Mouse (Mus musculus) T-helper 17 cell (primary cell): ENCODE data around the gene Ccdc144b.

Experiments used
- in situ Hi-C, 2 experiments: fragments of 300-600 bp; cut with MboI, MseI; formaldehyde crosslinking; loops; 1 replicate in 1 of 2; 2 replicates in 1 of 2; pipeline ENCODE4 v1.15.1; 2025; ENCODE audit warnings: high pct_unique_total_duplicates in 2 of 2

The Ccdc144b gene

GRCm38 (mm10) chr3:36031740-36032510, 21.4 kb downstream of the Ccdc144b start:
- in situ Hi-C loops = no loop called here

DNA sequence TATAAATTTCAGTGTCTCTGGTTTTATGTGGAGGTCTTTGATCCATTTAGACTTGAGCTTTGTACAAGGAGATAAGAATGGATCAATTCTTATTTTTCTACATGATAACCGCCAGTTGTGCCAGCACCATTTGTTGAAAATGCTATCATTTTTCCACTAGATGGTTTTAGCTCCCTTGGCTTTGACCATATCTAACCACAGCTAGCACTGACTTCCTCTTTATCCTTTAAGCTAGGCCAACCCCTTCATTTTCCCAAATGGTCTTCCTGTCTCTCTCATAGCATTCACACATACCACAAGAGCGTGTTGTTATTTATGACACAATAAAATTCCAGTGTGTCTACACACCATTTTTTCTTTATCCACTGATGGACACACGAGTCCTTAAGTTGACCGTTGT, 23.4 kb downstream of the Ccdc144b start:
- in situ Hi-C loops = no loop called here

DNA sequence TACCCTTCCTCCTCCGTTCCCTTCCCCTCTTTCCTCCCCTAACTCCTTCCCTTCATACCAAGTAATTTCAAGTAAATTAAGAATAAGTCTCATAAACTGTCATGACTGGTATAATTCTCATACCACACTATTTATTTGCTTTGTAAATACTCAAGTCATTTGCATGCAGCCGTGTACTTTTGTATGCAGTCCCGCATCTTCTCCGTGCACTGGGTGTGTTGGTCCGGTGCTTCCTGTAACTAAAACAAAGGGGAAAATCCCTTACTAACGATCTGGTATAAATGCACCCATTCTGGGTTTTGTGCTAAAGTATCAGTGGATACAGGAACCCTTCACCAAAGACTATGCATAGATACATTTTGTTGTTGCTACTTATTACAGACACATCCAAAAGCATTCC, 27.6 kb downstream of the Ccdc144b start:
- in situ Hi-C loops = no loop called here

DNA sequence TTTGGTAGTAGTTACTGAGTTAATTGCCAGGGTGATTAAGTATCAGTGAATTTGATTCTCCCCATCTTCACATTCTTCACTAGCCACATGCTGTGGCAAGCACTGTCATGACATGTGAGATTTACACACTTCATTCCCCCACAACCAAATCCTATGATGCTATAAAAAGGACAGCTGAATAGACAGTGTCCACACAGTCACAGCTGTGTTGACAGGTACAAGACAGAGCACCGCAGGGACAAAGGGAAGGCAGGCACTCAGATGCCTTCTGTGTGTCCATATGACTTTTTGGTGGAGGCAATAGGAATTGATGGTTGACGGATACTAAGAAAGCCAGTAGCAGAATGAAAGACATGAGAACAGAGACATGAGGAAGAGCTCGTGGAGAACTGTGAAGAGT, 42.1 kb downstream of the Ccdc144b start:
- in situ Hi-C loops = no loop called here

GRCm38 (mm10) chr3:36008411-36009154, 44.8 kb downstream of the Ccdc144b start:
- in situ Hi-C loops = no loop called here

DNA sequence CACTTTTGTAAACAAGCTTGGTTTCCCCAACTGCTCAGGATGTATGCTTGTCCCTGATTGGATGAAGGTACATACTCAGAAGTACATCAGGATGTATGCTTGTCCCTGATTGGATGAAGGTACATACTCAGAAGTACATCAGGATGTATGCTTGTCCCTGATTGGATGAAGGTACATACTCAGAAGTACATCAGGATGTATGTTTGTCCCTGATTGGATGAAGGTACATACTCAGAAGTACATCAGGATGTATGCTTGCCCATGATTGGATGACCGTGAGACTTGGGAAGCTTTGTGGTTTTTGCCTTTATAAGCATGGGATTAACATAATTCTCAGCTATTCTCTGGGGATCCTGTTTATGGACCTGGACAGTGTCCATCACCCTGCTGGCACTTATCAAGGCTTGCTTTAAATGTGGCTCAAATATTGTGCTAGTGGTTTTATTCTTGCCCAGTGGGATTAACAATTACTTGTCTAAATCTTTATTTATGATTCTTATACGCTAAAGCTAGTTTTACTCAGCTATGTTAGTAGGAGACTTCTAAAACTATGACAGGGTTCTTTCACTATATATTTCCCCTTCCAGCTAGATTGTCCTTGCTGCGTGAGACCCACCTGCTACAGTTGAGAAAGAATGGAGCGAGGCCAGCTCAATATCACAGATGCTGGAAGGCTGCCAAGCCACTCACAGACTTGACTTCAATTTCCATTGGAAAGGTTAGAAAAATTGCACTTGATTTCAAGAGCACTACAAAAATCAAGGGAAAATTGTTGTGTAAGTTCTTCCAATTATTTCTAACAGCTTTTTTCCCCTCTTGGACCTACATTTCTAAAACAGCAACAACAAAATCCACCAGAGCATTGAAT, 49.1 kb downstream of the Ccdc144b start:
- in situ Hi-C loops = loop anchor here in 1 of 2 experiments (5.0 kb wide), 1 partner anchor 707 kb away; no protein-coding TSS in a partner anchor

DNA sequence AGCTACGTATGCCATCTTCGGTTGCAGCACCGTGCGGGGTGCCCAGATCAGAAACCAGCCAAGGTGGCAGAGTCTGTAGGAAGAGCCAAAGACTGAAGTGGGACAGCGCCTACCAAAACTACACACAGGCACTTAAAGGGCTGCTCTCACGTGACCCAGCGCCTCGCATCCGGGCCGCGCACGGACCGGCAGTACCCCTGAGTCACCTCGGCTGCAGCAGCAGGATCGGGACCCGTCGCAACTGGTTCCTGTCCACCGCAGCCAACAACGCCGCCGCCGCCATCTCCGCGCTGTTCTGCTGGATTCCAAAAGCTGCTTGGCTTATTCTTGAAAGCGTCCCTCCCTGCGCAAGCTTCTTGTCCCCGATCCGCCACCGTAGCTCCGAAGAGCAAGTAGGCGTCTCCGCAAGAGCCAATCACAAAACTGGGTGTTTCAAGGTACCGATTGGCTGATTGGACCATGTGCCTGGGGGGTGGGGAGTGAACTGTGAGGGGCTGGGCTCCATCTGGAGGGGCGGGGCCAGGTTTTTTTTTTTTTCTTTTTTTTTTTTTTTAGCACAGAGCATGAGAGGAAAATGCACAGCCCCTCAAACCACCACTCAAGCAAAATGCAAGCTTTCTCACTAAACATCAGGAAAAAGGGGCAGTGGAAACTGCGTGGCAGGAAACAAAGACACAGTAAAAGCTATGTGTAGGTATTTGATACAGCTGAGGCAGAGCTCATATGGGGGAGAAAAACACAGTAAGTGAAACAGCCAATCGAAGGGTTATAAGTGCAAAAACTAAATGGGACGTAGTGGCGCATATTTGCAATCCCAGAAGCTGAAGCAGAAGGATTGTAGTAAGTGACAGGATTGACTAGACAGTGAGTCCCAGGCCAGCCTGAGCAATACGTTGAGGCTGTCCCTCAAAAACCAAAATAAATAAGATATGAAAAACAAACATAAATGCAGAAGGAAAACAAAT, 52.8 kb downstream of the Ccdc144b start, which contains the start of gene Mccc1:
Gene Mccc1, minus strand, starts transcription at position 404 of the 965 bp plus-strand sequence.
- in situ Hi-C loops = loop anchor here in 1 of 2 experiments (5.0 kb wide), 1 partner anchor 703 kb away; no protein-coding TSS in a partner anchor

DNA sequence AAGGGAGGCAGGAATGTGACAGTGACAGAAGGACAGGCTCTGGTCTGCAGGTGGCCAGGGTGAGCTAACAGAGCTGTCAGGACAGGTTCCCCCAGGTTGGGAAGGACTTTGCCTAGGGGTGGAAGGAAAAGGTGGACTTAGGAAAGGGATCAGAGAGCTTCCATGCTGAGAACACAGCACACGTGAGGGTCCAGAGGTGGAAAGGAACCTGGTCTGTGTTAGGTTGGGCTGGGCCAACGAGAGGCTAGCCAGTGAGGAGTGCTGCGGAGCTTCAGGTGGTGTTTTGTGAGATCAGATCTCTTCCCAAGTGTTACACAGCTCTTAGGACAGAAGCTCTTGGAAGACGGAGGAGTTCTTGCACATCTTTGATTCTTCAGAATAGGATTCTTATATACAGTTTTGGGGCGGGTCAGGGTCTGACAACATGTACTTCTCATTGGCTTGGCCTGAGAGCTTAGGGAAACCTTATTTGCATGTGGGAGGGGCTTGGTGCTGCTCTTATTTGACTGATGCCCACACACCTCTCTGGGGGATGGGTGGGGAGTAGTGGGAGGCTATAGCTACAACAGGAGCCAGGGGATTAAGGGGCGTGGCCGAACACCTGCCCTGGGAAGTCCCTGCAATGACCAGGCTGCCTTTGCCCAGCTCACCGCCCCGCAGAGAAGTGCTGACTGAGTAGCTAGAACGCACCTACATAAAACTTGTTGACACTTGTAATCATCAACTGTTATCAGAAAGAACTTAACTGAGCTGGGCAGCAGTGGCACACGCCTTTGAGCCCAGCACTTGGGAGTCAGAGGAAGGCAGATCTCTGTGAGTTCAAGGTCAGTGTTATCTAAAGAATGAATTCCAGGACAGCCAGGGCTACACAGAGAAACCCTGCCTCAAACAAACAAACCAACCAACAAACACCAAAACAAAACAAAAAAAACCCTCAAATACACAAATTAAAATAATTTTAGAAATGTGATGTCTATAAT, 58.5 kb downstream of the Ccdc144b start:
- in situ Hi-C loops = loop anchor here (5.0 to 10.0 kb wide), 2 partner anchors 53 to 70 kb away; partner anchors contain the start of gene Acad9 (in 1 of the 2)

GRCm38 (mm10) chr3:35990715-35991114, 62.6 kb downstream of the Ccdc144b start:
- in situ Hi-C loops = loop anchor here (5.0 to 10.0 kb wide), 2 partner anchors 48 to 74 kb away; partner anchors contain the start of gene Acad9 (in 1 of the 2)

- in situ Hi-C loops = no loop called here
These were observed 65.3 kb downstream of the Ccdc144b start for GRCm38 (mm10) chr3:35988031-35988430.

GRCm38 (mm10) chr3:35986266-35986665, 67.1 kb downstream of the Ccdc144b start:
- in situ Hi-C loops = no loop called here

- in situ Hi-C loops = loop anchor here (5.0 to 10.0 kb wide), 2 partner anchors 279 to 286 kb away; no protein-coding TSS in a partner anchor
These were observed 79.8 kb downstream of the Ccdc144b start for GRCm38 (mm10) chr3:35973551-35973950.

- in situ Hi-C loops = loop anchor here (5.0 to 10.0 kb wide), 2 partner anchors 278 to 286 kb away; no protein-coding TSS in a partner anchor
These were observed 80.4 kb downstream of the Ccdc144b start for GRCm38 (mm10) chr3:35972985-35973384.

- in situ Hi-C loops = loop anchor here (5.0 to 10.0 kb wide), 2 partner anchors 276 to 284 kb away; no protein-coding TSS in a partner anchor
These were observed 82.2 kb downstream of the Ccdc144b start for GRCm38 (mm10) chr3:35971149-35971548.

- in situ Hi-C loops = loop anchor here (5.0 to 10.0 kb wide), 2 partner anchors 276 to 283 kb away; no protein-coding TSS in a partner anchor
These were observed 82.9 kb downstream of the Ccdc144b start for GRCm38 (mm10) chr3:35970441-35970840.

DNA sequence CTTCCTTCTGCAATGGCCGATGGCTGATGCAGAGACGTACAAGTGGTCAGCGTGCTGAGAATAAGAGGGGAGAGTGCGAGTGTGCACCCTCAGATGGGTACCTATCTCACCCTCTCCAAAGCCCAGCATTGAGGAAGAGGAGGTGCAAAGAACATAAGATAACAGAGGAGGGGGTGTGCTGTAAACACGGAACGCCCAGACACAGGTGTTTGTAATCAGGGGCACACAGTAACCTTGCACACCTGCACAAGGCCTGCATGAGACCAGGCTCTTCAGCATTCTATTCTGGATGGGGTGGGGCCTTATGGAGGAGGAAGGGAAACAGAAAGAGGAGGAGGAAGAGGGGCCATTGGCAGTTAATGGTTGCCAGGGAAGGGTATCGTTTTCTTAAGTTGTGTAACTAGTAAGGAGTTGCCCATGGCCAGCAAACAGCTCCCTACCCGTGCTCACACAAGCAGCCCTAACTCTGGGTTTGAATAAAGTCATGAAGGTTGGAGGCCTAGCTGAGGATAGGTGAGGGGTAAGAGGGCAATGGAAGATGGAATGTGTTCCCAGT, 85.9 kb downstream of the Ccdc144b start:
- in situ Hi-C loops = no loop called here

DNA sequence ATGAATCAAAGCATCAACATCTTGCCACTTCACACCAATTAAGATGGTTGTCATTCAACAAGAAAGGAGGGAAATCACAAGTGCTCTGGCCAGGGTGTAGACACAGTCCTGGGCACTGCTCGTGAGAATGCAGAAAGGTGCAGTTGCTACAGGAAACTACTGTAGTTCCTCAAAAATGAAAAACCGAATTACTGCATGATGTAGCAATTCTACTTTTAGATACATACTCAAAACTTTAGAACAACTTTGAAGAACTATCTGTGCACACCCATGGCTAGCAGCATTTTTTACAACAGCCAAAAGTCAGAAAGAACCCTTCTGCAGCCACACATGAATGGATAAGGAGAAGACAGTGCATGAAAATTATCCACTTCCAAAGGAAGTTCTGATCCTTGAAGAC, 86.9 kb downstream of the Ccdc144b start:
- in situ Hi-C loops = no loop called here

- in situ Hi-C loops = no loop called here
These were observed 88.4 kb downstream of the Ccdc144b start for GRCm38 (mm10) chr3:35964928-35965327.
